Mouse (Mus musculus) brain, embryonic 14.5 days (tissue): ENCODE measurements around the gene Ubqlnl.

Experiments
- CTCF ChIP-seq: fragments of 200-500 bp; IDR thresholded peaks from 2 replicates; pipeline ENCODE4 v1.5.1; 2012; ENCODE audit warnings: inconsistent platforms, mild to moderate bottlenecking, moderate library complexity, borderline replicate concordance; ENCODE audit not compliant: insufficient read depth, insufficient read length; ENCODE audit errors: extremely low read depth
- POLR2A ChIP-seq: fragments of 200-500 bp; IDR thresholded peaks from 2 replicates; pipeline ENCODE4 v1.6.1; 2012; ENCODE audit warnings: mild to moderate bottlenecking, inconsistent platforms, borderline replicate concordance; ENCODE audit not compliant: poor library complexity, insufficient read depth, insufficient read length, severe bottlenecking; ENCODE audit errors: extremely low read depth

DNA sequence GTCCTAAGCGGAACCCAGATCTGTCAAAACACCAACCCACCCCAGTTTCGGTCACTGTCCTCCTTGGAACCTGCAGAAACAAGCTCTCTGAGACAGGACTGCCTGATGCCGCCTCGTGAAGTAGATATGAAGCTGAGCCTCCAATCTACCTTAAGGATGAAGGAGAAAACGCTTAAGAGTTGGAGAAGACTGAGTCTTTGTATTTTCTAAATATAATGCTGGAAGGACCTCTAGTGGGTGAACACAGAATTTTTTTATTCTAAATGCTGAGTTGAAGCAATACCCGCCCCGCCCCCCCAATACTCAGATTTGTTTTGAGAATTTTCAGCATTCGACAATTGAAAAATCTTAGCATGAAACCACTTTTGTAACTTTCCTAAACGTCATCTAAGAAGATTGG lies 40.9 kb upstream of the Ubqlnl start:
- no peak for TF ChIP-seq CTCF
- no peak for TF ChIP-seq POLR2A
